Mouse (Mus musculus): ENCODE results near the gene Abcb10. TPM values are rescaled to one million over a fixed set of nuclear protein-coding genes. Genes with fewer than 3 reads are reported as not detected.
A peak's percentile ranks its signal among the peaks of the same experiment; 100 is the strongest.
"Not testable (repeated sequence)": the region's sequence is repeated elsewhere in the genome, so short reads cannot be mapped to it uniquely, and the experiment has no call there.

The Abcb10 gene
- total and polyA plus RNA-seq, 2 experiments from 2014 or later: 17.2 to 34.5 TPM

GRCm38 (mm10) chr8:124019782-124020181 is 36.9 kb upstream of the Abcb10 start:
- peak overlapping the region; percentile 95 for H3K4me2 ChIP-seq (ENCODE audit: low read depth, low read length)
- 0 out of 2 replicates have a peak overlapping the region, but pooled peaks have one; percentile 11 for H3K27ac ChIP-seq (ENCODE audit: low read depth)
- peak; percentile 15 for DNase-seq (ENCODE audit: low spot score)
- ATAC-seq (ENCODE audit: insufficient read depth, low read depth): no peak
- no peaks in the 10 kb centered on the region for H3K27me3 ChIP-seq (ENCODE audit: control insufficient read depth, insufficient read depth, low read length)
- H3K9ac ChIP-seq (replicated peaks; ENCODE audit: low read depth, low read length): 0 out of 2 replicates have a peak overlapping the region, but pooled peaks have one; percentile 81
- no peak for TF ChIP-seq CTCF (IDR thresholded peaks at IDR 0.05; ENCODE audit: low read depth)
- TF ChIP-seq EP300 (IDR thresholded peaks at IDR 0.05; ENCODE audit: low read depth): no peak
- H3K36me3 ChIP-seq (replicated peaks; ENCODE audit: control insufficient read depth, insufficient read depth, low read length): peaks cover 9% of the 10 kb centered on the region
- WGBS: 24% methylated on average over 13 of the region's 13 CpGs
- no peaks in the 10 kb centered on the region for H3K9me3 ChIP-seq (replicated peaks; ENCODE audit: control insufficient read depth, low read length)
- peaks cover 29% of the 10 kb centered on the region for H3K4me1 ChIP-seq (ENCODE audit: control insufficient read depth, insufficient read depth)
- peak overlapping the region; percentile 92 for H3K4me3 ChIP-seq (ENCODE audit: low read depth, low read length)

DNA sequence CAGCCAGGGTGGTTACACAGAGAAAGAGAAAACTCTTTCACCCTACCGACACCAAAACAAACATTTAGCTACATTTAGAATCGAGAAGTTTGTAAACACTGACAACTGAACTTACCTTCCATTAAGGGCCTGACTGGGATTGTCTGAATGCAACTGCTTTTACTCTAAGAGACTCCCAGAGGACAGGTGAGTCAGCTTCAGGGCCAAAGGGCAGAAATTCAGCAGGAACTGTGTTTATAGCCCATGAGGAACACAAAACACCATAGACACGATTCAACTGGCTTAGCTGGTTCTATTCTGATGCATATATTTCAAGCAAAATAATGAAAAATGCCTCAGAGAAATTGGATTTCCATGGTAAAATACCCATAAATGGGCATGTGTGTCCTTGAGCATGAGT is 31.8 kb upstream of the Abcb10 start:
- Histone ChIP-seq H3K4me2 (ENCODE audit: low read depth, low read length) (no peak overlapping the region), H3K4me1 (ENCODE audit: control insufficient read depth, insufficient read depth) (peaks cover 21% of the 10 kb centered on the region), H3K36me3 (replicated peaks; ENCODE audit: control insufficient read depth, insufficient read depth, low read length) (0 out of 2 replicates have a peak, but pooled peaks cover 3% of the 10 kb centered on the region), H3K4me3 (ENCODE audit: low read depth, low read length) (no peak overlapping the region), H3K27ac (ENCODE audit: low read depth) (no peak overlapping the region), H3K9me3 (replicated peaks; ENCODE audit: control insufficient read depth, low read length) (no peaks in the 10 kb centered on the region), H3K9ac (replicated peaks; ENCODE audit: low read depth, low read length) (no peak overlapping the region), H3K27me3 (ENCODE audit: control insufficient read depth, insufficient read depth, low read length) (no peaks in the 10 kb centered on the region)
- 81% methylated on average over 3 of the region's 3 CpGs for WGBS
- TF ChIP-seq EP300 (IDR thresholded peaks at IDR 0.05; ENCODE audit: low read depth): no peak
- TF ChIP-seq CTCF (IDR thresholded peaks at IDR 0.05; ENCODE audit: low read depth): no peak
- DNase-seq (ENCODE audit: low spot score): no peak
- no peak for ATAC-seq (ENCODE audit: insufficient read depth, low read depth)

- not testable (repeated sequence) for H3K27ac ChIP-seq (ENCODE audit: low read depth); H3K4me3 ChIP-seq (ENCODE audit: low read depth, low read length); DNase-seq (ENCODE audit: low spot score); H3K9me3 ChIP-seq (replicated peaks; ENCODE audit: control insufficient read depth, low read length); H3K36me3 ChIP-seq (replicated peaks; ENCODE audit: control insufficient read depth, insufficient read depth, low read length); H3K4me2 ChIP-seq (ENCODE audit: low read depth, low read length); ATAC-seq (ENCODE audit: insufficient read depth, low read depth); H3K27me3 ChIP-seq (ENCODE audit: control insufficient read depth, insufficient read depth, low read length); H3K9ac ChIP-seq (replicated peaks; ENCODE audit: low read depth, low read length)
- 95% methylated on average over 7 of the region's 7 CpGs for WGBS
- H3K4me1 ChIP-seq (ENCODE audit: control insufficient read depth, insufficient read depth): peaks cover 17% of the 10 kb centered on the region
Observed at GRCm38 (mm10) chr8:124014299-124014698, 31.4 kb upstream of the Abcb10 start.

DNA sequence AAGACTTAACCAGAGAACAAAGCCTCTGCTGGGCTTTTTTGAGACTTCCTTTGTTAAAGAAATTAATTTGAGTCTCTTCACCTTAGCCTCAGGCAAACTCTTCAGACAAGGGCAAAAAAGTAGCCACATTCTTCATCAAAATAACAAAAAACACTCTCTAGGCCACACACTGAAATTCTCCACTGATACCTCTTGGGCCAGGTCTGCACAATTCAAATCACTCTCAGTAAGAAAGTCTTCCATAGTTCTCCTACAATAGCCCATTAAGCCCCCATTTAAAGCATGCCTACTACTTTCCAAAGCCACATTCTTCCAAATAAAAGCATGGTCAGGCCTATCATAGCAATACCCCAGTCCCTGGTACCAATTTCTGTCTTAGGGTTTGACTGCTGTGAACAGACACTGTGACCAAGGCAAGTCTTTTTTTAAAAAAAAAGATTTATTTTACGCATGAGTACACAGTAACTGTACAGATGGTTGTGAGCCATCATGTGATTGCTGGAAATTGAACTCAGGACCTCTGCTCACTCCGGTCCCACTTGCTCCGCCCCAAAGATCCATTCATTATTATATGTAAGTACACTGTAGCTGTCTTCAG is 29.2 kb upstream of the Abcb10 start:
- Histone ChIP-seq H3K4me2 (ENCODE audit: low read depth, low read length) (no peak overlapping the region), H3K27me3 (ENCODE audit: control insufficient read depth, insufficient read depth, low read length) (no peaks in the 10 kb centered on the region), H3K36me3 (replicated peaks; ENCODE audit: control insufficient read depth, insufficient read depth, low read length) (peaks cover 29% of the 10 kb centered on the region), H3K4me1 (ENCODE audit: control insufficient read depth, insufficient read depth) (peaks cover 5% of the 10 kb centered on the region), H3K9me3 (replicated peaks; ENCODE audit: control insufficient read depth, low read length) (no peaks in the 10 kb centered on the region), H3K4me3 (ENCODE audit: low read depth, low read length) (no peak overlapping the region), H3K9ac (replicated peaks; ENCODE audit: low read depth, low read length) (no peak overlapping the region), H3K27ac (ENCODE audit: low read depth) (peak overlapping the region; percentile 36)
- TF ChIP-seq EP300 (IDR thresholded peaks at IDR 0.05; ENCODE audit: low read depth) (no peak), CTCF (IDR thresholded peaks at IDR 0.05; ENCODE audit: low read depth) (no peak)
- WGBS: 98% methylated on average over 3 of the region's 3 CpGs
- ATAC-seq (ENCODE audit: insufficient read depth, low read depth): no peak
- no peak for DNase-seq (ENCODE audit: low spot score)

DNA sequence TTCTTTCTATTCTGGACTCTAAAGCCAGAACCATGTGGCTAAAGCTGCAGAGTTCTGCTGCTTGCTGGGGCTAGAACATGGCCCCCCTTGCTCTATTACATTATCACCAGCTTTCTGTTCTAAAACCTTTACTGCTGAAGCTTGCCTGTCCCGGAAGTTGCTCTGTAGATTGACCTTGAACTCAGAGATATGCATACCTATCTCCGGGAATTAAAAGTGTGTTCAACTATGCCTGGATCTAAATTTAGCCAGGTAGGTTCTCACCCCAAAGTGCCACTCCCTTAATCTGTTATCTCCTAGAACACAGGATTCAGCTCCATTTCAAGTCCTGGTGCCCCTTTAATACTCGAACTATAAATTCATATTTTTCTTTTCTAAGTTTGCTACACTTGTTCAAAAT is 28.7 kb upstream of the Abcb10 start:
- Histone ChIP-seq H3K27ac (ENCODE audit: low read depth) (peak overlapping the region; percentile 36), H3K4me2 (ENCODE audit: low read depth, low read length) (no peak overlapping the region), H3K9me3 (replicated peaks; ENCODE audit: control insufficient read depth, low read length) (no peaks in the 10 kb centered on the region), H3K4me3 (ENCODE audit: low read depth, low read length) (no peak overlapping the region), H3K36me3 (replicated peaks; ENCODE audit: control insufficient read depth, insufficient read depth, low read length) (peaks cover 34% of the 10 kb centered on the region), H3K9ac (replicated peaks; ENCODE audit: low read depth, low read length) (no peak overlapping the region), H3K4me1 (ENCODE audit: control insufficient read depth, insufficient read depth) (peaks cover 5% of the 10 kb centered on the region), H3K27me3 (ENCODE audit: control insufficient read depth, insufficient read depth, low read length) (no peaks in the 10 kb centered on the region)
- peak; percentile 42 for DNase-seq (ENCODE audit: low spot score)
- peak; percentile 60; the same call in 1 of the 2 replicates for ATAC-seq (ENCODE audit: insufficient read depth, low read depth)
- WGBS: 33% methylated on average over 3 of the region's 3 CpGs
- TF ChIP-seq CTCF (IDR thresholded peaks at IDR 0.05; ENCODE audit: low read depth) (no peak), EP300 (IDR thresholded peaks at IDR 0.05; ENCODE audit: low read depth) (no peak)

- no peaks in the 10 kb centered on the region for H3K27me3 ChIP-seq (ENCODE audit: control insufficient read depth, insufficient read depth, low read length)
- WGBS: 84% methylated on average over 6 of the region's 6 CpGs
- peaks cover 71% of the 10 kb centered on the region for H3K36me3 ChIP-seq (replicated peaks; ENCODE audit: control insufficient read depth, insufficient read depth, low read length)
- DNase-seq (ENCODE audit: low spot score): no peak
- no peak overlapping the region for H3K9ac ChIP-seq (replicated peaks; ENCODE audit: low read depth, low read length)
- no peak overlapping the region for H3K27ac ChIP-seq (ENCODE audit: low read depth)
- H3K4me2 ChIP-seq (ENCODE audit: low read depth, low read length): no peak overlapping the region
- no peaks in the 10 kb centered on the region for H3K9me3 ChIP-seq (replicated peaks; ENCODE audit: control insufficient read depth, low read length)
- peaks cover 5% of the 10 kb centered on the region for H3K4me1 ChIP-seq (ENCODE audit: control insufficient read depth, insufficient read depth)
- H3K4me3 ChIP-seq (ENCODE audit: low read depth, low read length): no peak overlapping the region
- no peak for ATAC-seq (ENCODE audit: insufficient read depth, low read depth)
- TF ChIP-seq EP300 (IDR thresholded peaks at IDR 0.05; ENCODE audit: low read depth) (no peak), CTCF (IDR thresholded peaks at IDR 0.05; ENCODE audit: low read depth) (no peak)
Observed at GRCm38 (mm10) chr8:124007829-124008228, 24.9 kb upstream of the Abcb10 start.
